Mouse (Mus musculus) right cerebral cortex, postnatal 4 days (tissue): ENCODE measurements at regions not wholly inside any gene's neighbourhood (a gene's known extent, or its start where the extent isn't known, plus 50 kb on each side); places are given as distances from the start of the nearest gene placed in this dataset.

Source experiments
- DNase-seq: peaks from one replicate; pipeline ENCODE4 v3.0.0-alpha.2; 2022

DNA sequence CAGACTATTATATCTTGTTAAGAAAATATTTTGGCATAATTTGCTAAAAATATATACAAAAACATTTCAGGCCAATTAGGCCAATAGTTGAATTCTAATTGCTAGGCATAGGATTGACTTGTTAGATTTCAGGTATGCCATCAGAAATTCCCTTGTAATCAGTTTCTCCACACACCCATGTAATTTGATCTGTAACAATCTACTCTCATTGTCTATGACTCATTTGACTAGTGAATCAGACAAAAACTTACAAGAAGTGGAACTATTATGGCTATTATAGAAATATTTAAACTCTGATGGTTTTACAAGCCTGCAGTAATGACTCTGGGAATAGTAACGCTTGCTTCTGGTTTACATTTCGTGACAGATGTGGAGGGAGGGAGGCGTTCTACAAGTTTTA, 338.9 kb upstream of the Ptbp2 start:
- no peak for DNase-seq

DNA sequence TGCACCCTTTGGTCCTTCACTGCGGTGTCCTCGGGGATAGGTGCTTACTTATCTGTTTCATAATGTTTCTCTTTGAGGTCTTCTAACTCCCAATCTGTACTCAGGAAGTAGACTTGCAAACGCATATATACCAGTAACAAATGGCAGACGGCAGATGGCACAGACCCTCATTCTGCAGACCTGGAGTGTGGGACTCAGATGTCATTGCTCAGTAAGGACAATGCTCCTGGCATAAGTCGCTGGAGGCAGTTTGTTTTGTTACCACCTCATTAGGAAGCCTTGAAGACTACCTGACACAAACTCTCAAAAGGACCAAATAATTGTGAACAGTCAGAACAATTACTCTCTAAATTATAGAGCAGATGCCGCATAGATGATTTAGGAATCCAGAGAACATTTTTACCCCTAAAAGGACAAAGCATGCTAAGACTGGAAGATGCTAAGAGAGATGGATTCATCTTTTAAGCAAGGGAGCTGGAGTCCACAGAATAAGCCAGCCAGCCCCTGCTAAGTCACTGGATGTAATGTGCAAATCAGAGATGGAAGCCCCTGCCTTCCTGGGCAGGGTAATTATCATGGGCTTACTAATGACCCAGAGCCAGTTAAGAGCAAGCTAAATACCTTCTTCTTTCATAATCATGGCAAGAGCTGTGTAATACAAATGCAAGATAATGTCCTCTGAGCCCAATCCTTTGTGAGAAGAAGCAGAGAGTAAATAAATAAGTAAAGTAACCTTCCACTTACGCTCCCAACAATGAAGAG, 299.1 kb upstream of the Ptbp2 start:
- no peak for DNase-seq

DNA sequence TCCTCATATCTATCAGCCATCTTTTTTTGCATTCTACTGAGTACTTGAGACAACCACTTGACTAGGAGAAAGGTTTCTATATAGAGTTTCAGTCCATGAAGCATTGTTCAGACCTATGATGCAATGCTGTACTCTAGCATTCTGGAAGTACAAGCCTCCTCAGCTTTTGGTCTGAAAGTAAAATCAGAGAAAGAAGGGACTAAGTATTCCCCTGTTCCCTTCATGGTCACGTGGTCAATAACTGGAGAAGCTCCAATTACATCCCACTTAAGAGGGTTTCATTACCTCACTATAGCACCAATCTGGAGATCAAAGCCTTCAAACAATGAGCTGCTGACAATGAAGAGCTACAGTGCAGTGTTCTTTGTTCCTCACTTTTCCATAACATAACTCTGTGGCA, 289.3 kb upstream of the Ptbp2 start:
- no peak for DNase-seq

DNA sequence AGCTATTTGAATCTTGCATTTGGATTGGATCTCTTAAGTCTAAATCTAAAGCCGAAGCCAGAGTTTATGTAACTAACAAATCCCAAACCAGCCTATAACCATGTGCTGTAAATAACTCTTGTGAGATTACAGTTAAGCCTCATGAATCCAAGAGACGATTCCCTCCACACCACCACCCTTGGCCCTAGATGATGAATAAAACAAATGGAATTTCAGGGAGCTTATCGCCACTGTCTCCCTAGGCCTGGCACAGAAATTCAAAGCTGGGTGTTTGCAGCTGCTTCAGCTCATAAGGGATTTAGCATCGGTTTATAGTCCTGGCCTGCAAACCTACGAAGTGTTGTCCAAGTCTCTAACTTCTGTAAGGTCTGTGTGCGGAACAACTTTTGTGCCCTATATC, 281.4 kb upstream of the Ptbp2 start:
- no peak for DNase-seq

DNA sequence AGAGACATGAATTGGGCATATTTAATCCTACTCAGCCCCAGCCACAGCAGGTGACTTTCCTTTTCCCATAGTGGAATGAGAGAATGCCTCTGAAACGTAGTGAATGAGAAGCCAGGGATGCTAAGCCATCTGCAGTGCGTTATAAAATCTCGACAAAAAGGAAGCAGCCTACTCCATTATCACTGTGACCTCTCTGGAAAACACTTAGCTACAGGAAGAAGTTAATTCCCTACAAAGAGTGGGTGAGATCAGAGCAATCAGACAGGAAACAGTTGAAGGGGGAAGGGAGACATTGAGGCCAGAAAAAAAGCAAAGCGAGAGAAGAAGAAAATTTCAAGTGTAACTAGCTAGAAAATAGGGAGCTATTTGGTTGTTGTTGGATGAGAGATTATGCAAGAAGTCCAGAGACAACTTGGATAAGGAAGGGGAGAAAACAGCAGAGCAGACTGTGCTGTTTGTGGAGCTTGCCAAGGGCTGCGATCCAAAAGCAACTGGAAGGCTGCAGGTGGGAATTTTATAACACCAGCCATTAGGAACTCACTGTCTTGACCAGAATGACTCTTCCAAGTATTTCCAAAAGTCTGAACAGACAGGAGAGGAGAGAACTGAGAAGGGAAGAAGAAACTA, 280.7 kb upstream of the Ptbp2 start:
- DNase-seq, result no peak

DNA sequence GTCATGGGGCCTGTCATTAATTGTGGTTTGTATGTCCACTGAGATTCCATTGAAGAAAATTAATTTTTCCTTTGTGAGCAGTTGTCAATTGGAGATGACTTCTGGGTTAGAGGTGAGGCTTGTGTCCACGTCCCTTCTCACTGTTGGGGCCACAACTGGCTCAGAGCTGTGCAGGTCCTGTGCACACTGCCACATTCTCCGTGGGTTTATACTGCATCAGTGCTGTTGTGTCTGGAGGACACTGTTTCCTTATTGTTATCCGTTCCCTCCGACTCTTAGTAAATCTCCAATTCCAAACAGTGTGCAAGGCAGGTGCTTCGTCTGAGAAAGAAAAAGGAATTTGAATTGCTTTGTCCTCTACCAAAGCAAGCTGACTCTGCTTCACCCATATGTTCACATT, 278.0 kb upstream of the Ptbp2 start:
- no peak for DNase-seq

DNA sequence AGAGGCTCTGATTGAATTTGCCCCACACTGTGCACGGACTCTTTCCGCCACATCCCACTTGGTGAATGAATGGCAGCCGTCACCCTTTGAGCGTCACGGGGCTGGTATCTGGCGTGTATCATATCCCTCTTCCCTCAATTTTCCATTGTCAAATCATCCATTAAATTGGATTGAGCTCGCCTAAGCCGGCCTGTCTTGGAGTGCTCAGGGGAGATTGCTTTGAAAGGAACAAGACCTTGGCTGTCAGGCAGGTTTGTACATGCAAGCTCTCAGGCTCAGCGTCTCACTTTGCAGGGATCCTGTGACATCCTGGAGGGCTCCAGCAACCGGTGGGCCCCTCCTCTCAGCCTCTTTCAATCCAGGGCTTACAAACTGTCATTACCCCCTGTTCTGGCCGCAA, 275.7 kb upstream of the Ptbp2 start:
- DNase-seq, result no peak

DNA sequence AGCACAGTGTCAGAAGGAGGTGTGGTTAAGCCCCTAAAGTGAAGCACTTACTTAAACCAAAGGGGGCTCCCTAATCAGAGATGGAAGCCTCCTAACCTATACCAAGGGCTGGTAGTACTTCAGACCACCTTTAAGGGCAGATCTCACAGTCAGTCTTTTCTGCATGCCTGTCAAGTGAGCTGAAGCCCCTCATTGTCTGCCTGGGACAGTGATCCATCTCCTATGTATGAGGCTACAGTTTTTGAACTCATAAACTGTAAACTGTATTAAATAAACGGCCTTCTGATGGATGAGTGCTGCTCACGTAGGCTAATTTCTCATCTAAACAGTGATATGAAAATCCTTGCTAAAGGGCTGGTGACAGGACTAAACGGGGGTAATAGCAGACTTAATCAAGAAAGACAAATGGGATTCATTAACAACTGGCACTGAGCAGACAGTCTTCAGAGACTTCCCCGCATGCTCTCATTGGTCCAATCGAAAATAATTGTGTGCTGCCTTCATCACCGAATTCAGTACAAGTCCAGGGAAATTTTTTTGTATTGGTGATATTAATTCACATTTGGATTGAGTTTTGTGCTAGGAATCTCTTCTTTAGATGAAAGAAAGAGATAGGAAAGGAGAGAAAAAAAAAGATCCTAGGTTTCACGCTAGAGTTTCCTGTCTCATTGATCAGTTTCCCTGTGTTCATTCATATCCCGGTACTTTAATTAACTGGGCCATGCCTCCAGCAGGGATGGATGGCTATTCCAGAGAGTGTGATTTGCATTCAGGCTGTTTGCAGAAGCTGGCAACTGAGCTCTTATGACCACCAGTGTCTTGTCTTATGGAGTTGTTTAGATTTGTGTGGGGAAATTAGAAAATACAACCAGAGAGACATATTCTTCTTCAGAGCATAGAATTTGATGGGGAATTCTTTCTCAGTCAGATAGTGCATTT, 271.2 kb upstream of the Ptbp2 start:
- no peak for DNase-seq

DNA sequence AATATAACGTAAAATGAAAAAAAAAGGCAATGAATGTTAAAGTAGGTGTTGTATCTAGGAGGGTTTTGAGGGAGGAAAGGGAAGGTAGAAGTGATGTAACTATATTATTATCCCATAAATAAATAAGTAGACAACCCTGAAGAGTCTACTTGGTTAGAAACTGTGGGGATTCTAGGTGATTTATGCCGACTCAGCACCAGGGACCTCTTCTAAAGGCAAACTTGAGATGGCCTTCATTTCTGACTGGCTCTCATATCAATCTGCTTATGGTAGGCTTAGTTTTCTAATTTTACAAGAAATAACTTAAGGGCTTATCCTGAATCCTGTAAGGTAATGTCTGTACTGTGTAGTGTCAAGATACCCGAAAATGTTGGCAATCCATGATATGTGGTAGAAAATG, 263.0 kb upstream of the Ptbp2 start:
- DNase-seq, result no peak

DNA sequence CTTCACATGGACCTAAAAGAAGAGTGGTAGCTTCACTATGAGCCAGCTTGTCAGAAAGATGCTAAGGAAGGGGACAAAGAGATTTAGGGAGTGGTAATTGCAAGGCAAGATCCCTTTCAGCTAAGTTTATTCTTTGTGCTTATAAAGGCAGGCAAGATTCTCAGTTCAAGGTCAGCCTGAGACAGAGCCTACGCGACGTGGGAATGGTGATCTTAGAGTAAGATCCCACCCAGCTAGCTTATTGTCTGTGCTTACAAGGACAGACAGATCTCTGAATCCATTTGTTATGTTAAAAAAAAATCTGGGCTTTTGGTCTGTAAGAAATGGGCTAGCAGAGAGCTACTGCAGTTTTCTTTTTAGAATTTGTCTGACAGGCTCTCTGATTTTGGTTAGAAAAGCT, 253.3 kb upstream of the Ptbp2 start:
- no peak for DNase-seq

DNA sequence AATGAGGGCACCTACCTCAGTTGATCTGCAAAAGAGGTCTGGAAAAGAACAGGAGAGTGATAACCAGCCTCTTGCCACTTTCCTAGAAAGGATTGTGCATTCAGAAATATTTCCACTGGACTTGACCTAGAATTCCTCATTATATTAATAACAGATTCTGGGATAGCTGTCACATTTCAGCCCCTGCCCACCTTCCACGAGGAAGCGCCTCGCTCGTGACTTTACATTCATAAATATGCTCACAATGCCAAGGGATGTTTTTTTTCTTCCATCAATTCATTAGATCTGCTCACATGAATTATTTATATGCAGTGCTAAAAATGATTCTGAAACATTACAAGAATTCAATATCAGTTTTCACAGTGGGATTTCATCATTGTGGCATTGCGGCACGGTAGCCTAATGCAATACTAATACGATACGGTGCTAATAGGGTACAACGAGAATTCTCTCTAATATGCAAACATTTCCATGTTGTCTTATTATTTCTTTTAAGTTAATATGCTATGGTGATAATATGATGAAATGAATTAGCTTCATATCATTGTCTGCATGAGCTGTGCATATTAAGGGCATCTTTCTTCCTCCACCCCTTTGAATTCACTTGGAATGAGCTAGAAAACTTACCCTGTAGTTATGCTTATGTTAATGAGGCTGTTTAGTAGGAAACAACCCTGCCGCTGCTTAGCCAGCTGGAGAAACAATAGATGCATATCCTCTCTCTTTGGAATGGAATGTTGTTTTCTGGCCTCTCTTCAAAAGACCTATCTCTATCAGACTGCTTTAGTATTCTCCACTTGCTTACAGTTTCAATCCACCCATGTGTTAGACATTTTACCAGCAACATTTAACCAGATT, 235.8 kb upstream of the Ptbp2 start:
- no peak for DNase-seq

DNA sequence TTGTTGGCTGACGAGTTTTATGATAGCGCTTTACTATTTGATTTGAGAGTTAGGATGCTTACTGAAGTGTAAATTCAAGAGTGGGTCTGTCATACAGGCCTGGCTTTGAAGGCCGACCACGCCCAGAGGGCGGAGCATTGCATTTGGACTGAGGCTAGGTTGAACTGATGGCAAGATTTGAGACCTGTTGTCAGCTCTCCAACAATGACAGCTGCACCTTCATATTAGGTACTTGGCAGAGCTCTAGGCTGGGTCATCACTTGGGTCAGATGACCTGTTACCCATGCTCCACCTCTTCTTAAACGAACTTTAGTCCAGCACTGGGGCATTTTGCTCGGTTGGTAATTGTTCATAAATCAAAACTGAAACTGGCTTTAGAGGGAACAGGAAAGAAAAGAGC, 231.1 kb upstream of the Ptbp2 start:
- DNase-seq, result no peak

DNA sequence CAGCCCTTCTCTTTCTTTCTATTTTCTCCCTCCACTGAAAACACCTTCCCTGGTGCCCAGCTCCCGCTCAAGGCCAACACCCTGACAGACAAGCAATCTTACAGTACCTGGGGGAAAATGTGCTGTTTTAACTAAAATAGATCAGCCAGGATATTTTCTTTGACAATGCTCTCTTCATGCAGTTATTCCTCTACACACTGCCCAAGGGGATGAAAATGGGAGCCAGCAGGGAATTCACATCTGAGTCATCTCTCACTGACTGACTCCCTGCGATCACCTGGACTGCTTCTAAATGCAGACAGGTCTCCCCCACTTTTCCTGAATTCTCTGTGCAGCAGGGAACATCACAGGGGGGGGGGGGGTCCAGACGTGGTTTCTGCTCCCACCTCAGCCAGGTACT, 227.6 kb upstream of the Ptbp2 start:
- no peak for DNase-seq

DNA sequence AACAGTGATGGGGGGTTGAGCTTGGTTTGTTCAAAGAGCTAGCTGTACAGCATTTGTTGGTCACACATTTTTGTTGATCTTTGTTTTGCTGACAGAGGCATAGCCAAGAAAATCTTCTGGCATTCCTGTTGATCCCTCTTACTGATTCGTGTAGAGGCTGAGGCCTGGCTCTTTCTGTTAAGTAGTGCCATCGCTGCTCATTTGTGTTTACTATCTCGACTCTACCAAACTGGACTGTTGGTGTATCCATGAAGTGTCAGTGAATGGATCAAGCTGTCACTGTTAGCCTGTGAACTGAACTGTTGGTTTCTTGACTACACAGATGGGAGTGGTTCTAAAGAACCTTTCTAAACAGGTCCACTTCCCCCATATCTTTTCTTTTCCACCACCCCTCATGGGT, 223.8 kb upstream of the Ptbp2 start:
- DNase-seq, result no peak

DNA sequence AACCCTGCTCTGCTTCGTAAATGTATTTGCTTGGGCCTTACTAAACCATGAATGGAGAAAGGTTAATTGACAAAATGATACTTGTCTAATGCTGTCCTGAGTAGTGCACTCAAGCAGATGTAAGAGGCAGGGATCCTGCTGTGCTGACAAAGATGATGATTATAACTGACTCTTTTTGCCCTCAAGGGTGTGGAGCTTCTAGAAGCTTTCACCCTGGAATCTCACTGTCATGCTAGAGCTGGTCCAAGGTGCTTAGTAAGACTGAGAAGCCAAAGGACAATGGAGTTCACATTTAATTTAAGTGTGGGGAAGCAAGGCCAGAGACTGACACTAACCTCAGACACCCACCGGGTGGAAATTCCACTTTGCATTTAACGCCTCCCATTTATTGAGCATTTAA, 220.3 kb upstream of the Ptbp2 start:
- DNase-seq, result no peak

DNA sequence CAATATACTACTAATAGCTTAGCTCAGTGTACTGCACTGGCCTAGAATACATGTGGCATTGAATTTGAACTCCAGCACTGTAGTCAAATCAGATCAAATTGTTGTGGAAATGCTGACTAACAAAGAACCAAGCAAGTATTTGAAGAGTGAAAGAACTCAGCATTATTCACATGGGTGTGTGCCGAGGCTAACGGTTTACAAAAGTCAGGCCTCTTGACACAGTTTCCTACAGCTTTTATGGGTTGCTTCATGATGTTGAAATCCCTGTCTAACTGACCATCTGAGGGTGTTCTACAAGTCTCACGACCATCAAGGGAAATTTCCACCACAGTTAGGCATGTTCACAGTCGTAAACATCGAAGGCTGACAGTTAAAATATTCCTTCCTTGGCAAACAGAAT, 216.0 kb upstream of the Ptbp2 start:
- DNase-seq, result no peak

DNA sequence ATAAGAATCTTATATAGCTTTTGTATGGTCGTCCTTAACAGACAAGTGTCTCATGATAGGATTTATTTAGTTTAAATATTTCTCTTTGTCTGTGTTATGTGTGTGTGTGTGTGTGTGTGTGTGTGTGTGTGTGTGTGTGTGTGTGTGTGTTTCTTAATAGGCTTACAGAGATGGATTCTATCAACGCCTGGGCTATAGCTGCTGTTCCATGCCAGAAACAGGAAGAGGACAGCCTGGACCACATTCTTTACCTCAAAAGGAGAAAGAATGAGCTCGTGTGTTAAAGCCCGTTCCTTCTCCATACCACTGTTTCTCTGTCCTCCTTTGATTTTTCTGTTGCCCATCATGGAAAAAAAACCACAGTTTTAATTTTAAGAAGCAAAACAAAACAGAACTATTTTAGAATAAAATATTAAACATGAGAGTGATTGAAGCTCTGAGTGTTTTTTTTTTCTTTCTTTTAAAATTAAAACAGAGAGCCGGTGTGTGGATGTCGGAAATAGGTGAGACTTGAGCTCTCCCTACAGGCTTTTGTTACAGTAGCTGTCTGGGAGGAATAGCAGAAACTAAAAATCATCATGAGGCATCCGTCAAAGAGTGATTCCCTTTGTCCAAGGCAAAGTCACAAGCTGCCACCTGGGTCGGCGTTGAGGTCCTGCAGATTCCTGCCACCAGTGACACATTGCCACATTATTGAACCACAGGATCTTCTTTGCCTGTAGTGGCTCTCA, 212.2 kb upstream of the Ptbp2 start:
- no peak for DNase-seq

DNA sequence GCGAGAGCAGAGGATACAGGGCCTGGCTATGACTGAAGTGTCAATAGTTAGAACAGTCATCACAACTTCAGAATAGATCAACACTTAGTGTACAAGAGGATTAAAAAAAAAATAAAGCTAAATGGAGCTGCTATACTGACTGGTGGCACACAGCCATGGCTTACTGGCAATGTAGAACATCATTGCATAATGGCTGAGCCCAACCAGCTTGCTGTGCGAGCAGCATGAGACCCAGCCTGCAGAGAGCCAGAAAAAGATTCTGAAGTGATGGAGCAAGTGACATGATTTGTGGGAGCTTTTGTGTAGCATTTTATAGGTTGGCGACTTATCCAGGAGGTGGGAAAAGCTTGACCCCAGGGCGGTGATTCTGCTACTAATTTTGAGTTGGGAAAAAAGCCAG, 211.5 kb upstream of the Ptbp2 start:
- DNase-seq, result peak; percentile 69

DNA sequence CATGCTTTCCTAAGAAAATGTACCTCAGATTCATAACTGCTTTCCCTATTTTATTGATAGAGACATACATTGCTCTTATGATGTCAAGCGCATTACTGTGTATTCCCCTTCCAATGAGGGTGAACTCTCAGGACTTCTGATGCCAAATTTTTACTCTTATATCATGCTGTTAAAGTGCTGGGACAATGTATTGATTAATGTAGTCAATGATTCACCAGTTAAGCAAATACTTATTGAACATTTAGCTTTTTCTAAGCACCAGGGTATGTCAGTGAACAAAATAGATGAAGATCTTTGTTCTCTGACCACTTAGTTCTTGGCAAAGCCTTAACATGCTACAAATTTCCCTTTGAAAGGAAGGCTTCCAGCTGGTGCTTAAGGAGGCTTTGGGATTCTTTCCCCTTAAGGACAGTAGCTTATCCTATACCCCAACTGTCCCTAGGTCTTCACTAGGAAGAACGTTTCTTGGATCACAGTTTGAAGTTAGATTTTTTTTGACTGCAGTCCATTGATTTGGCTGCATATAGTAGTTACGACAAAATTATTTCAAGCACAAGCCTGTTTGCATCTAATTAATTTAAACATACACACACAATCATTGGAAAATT, 203.1 kb upstream of the Ptbp2 start:
- no peak for DNase-seq

DNA sequence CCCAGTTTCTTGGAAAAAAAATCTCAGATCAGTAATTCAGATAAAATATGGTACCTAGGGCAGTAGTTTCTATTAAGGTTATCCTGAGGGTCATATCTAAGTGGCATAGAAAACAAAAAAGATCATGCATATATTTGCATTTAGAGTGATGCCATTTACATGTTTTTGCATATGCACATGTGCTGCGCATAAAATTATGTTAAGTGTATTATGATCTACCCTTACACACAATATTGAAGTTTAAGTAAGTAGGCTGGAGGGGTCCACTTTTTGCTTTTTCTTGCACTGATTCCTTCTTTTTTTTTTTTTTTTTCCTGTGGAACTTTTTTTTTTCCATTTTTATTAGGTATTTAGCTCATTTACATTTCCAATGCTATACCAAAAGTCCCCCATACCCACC, 193.1 kb upstream of the Ptbp2 start:
- no peak for DNase-seq

DNA sequence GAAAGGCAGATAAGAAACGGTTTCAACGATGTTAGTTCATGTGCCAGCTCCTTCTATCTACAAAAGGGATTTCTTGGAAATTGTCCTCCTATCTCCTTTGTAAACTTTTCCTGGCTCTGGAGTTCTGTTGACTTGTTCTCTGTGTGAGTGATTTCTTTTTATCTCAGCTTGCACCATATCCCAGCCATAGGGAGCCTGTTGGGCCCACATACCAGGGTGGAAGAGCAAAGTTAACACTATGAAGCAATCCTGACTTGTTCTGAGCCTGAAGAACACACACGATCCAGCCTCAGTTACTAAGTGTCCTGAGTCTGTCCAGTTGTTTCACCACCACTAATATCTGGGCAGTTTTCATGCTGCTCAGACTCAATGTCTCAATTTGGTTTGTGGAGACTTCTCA, 192.1 kb upstream of the Ptbp2 start:
- no peak for DNase-seq
